In the genomic region with DNA sequence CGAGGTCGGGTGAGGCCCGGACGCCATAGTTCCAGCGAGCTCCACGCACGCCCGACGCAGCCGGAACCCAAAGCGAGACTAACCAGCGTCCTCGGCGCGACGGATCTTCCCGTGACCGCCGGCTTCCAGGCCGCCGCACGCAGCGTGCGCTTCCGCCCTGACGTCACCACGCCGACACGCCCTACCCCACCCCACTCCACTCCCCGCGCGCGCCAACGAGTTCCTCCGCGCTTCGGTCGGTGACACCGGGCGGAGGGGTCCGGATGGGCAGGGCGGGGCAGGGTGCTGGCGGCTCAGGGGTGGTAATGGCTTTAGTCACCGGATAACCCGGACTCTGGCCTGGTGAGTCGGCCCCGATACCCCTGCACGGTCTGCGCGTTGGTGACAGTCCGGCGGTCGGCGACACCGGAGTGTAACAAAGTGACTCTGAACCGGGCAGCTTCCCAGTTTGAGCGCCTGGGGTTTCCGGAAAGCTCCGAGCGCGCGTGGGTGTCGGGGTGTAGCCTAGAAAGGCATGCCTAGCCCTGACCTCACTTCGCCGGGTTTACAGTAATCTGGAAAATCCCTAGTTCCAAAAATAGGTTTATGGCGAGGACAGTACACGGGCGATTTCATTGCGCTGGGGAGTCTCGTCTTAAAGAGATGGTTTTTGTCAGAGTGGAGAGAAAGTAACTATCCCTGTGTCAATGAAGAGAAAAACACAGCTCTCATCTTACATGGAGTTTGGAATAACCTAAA, we compare ENCODE assay signal across 8 mouse cellular contexts. TPM values are rescaled to one million over a fixed set of nuclear protein-coding genes. Genes with fewer than 3 reads are reported as not detected.
DNase-seq lines count a peak whose midpoint lies in the region; ATAC-seq lines count a peak whose summit lies in the region.

A gene (minus strand): TSS at position 148 of the 738 bp plus-strand sequence.

- intact Hi-C loops in left cerebral cortex, postnatal 10 days (cut with DNase I), result no loop called here

- H3K4me3 ChIP-seq in intestine, embryonic 14.5 days (ENCODE audit: low read depth, low read length), result peak within 1 kb of the TSS; percentile 95

- under 1% methylated on average over 69 of the region's 70 CpGs for WGBS in intestine, embryonic 14.5 days

- H3K36me3 ChIP-seq in intestine, embryonic 14.5 days (ENCODE audit: control insufficient read depth, insufficient read depth, low read length), result peaks cover 29% of the 10 kb centered on the region

- peak within 1 kb of the TSS; percentile 99 for H3K9ac ChIP-seq in intestine, embryonic 14.5 days (ENCODE audit: low read length)

- H3K4me2 ChIP-seq in intestine, embryonic 14.5 days (ENCODE audit: low read length), result peak within 1 kb of the TSS; percentile 99

- peak within 1 kb of the TSS; percentile 100 for H3K27ac ChIP-seq in intestine, embryonic 14.5 days (ENCODE audit: low read depth)

- peak; percentile 99 for DNase-seq in adrenal gland, adult 2 months
- peak; percentile 97 for DNase-seq in embryo, embryonic 11 days
- peak; percentile 96 for DNase-seq in gastrocnemius, postnatal 25 days
- peak; percentile 97 for DNase-seq in intestine, embryonic 14.5 days (ENCODE audit: low spot score)
- DNase-seq in left cerebral cortex, postnatal 10 days (ENCODE audit: extremely low spot score in 1 of 2, low spot score in 2 of 2), result peak; percentile 94 to 98
- DNase-seq in right cerebral cortex, postnatal 10 days (ENCODE audit: low spot score in 2 of 2), result peak; percentile 97
- peak; percentile 97 for DNase-seq in urinary bladder, postnatal 14 days (ENCODE audit: low spot score)

- peaks cover 27% of the 10 kb centered on the region for H3K4me1 ChIP-seq in intestine, embryonic 14.5 days (replicated peaks; ENCODE audit: control insufficient read depth, insufficient read depth, low read length)

- H3K27me3 ChIP-seq in intestine, embryonic 14.5 days (replicated peaks; ENCODE audit: control insufficient read depth, insufficient read depth, low read length), result no peaks in the 10 kb centered on the region

- H3K9me3 ChIP-seq in intestine, embryonic 14.5 days (ENCODE audit: control insufficient read depth, low read length), result no peaks in the 10 kb centered on the region

- peak; percentile 95 for ATAC-seq in intestine, embryonic 14.5 days (replicated peaks; ENCODE audit: low FRiP score, low TSS enrichment, low read depth)
- peak; percentile 75 for ATAC-seq in megakaryocyte progenitor cell, adult 5-6 weeks (replicated peaks; ENCODE audit: poor library complexity)

RNA-seq across cellular contexts. Expression of the gene that starts here (rescaled TPM):
- 100 to 1,000 TPM in 1 of 2 experiments, 10 to 100 TPM in 1; 65.8 to 125 TPM for total RNA-seq in adrenal gland, adult 2 months (2021)
- polyA plus RNA-seq in adrenal gland, adult 2 months (2012; rRNA removed), result 120 and 136 TPM in 2 replicates
- 10 to 100 TPM; 12.7 to 17.4 TPM for total RNA-seq in gastrocnemius, postnatal 25 days (2021)
- polyA plus RNA-seq in intestine, embryonic 14.5 days (2014; fragmentation: Nextera tagmentation; extraction: Ambion mirVana), result 123 and 130 TPM in 2 replicates
- total RNA-seq in left cerebral cortex, postnatal 10 days (2021), result 10 to 100 TPM; 55.8 to 57.5 TPM
- 225 and 270 TPM in 2 replicates for total RNA-seq in megakaryocyte progenitor cell, adult 5-6 weeks (2015)
- total RNA-seq in megakaryocyte progenitor cell, adult 5-6 weeks (2017), result 231 and 265 TPM in 2 replicates

Comparison
In these comparisons a context has a peak if more than half of its experiments do, and no peak if none do; other contexts are left out.
1. Peak in every context shown above with its lines: DNase-seq, ATAC-seq, H3K4me3 ChIP-seq and H3K27ac ChIP-seq.